In the genomic region with DNA sequence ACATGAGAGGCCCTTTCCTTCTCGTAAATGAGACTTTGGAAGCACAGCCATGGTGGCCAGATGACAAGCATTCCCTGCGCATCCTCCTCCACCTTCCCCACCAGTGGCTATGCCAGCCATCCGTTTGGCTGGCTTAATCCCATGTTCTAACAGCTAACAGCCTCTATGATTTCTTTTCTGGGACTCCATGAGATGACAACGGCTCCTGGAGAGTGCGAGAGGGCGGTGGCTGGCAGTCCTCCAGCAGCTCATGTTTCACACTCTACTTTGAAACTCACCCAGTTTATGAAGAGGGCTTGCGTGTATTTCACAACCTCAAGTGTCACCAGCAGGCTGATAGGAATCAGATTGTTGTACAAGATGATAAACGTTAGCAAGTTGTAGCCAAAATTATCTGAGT, we compare ENCODE assay signal across 8 mouse cellular contexts.
DNase-seq lines count a peak whose midpoint lies in the region; ATAC-seq lines count a peak whose summit lies in the region.

No protein-coding gene starts in this region.

- ATAC-seq in activated CD4-positive, CD25-positive, alpha-beta regulatory T cell, adult 4 months: no peak

- DNase-seq in testis, postnatal 10 days (ENCODE audit: low spot score): peak; percentile 67
- DNase-seq in testis, postnatal 14 days (ENCODE audit: low spot score): no peak
- peak; percentile 69 for DNase-seq in gastrocnemius, postnatal 10 days
- DNase-seq in layer of hippocampus, adult 9-11 months: peak; percentile 77
- DNase-seq in lung, postnatal 4 days: peak; percentile 72 to 83
- DNase-seq in MN1 (ENCODE audit: low spot score): no peak
- no peak for DNase-seq in embryo, embryonic 10.5 days (ENCODE audit: low spot score)

Comparison
In these comparisons a context has a peak if more than half of its experiments do, and no peak if none do; other contexts are left out.
1. DNase-seq: peak in testis, postnatal 10 days (single experiment), gastrocnemius, postnatal 10 days (single experiment), layer of hippocampus, adult 9-11 months (single experiment) and lung, postnatal 4 days (2 of 2); none in testis, postnatal 14 days (single experiment), MN1 (single experiment) and embryo, embryonic 10.5 days (single experiment).